Mouse (Mus musculus): ENCODE data around the gene Ubr4. TPM values are rescaled to one million over a fixed set of nuclear protein-coding genes. Genes with fewer than 3 reads are reported as not detected.

The Ubr4 gene
- polyA plus RNA-seq, 1 experiment from 2014 or later = 27.5 TPM

DNA sequence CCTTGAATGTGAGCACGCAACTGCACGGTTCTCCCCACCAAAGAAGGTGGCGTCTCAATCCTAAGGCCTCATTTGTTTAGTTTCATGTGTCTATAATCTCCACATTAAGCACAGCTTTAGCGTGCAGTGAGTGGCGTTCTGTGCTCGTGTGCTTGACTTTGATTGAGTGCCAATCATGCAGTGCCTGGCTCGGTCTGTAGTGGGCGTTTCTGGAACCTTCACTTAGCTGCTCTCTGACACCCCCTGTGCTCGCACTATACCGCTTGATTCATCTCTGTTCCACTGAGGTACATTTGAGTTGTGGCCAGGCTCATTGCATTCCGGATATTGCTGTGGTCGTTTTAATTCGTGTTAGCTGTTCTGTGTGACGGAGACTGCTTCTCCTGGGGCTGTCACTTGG lies 50.8 kb downstream of the Ubr4 start:
- Histone ChIP-seq H3K4me3 (ENCODE audit: low read depth, low read length) (no peak overlapping the region), H3K36me3 (ENCODE audit: control insufficient read depth, insufficient read depth) (peaks cover 97% of the 10 kb centered on the region), H3K9me3 (ENCODE audit: control insufficient read depth) (no peaks in the 10 kb centered on the region), H3K4me2 (replicated peaks; ENCODE audit: low read depth) (no peak overlapping the region), H3K27me3 (replicated peaks; ENCODE audit: control insufficient read depth, insufficient read depth, low read length) (no peaks in the 10 kb centered on the region), H3K27ac (ENCODE audit: low read depth, low read length) (no peak overlapping the region), H3K9ac (ENCODE audit: low read depth, low read length) (no peak overlapping the region), H3K4me1 (replicated peaks; ENCODE audit: control insufficient read depth, insufficient read depth, low read length) (no peaks in the 10 kb centered on the region)
- ATAC-seq = no peak
- WGBS = 77% methylated on average over 14 of the region's 14 CpGs
- peak; percentile 17; the same call in 1 of the 2 replicates for TF ChIP-seq CTCF (IDR thresholded peaks at IDR 0.05; ENCODE audit: low read depth)

GRCm38 (mm10) chr4:139411351-139411750 lies 58.9 kb downstream of the Ubr4 start:
- no peaks in the 10 kb centered on the region for H3K4me1 ChIP-seq (replicated peaks; ENCODE audit: control insufficient read depth, insufficient read depth, low read length)
- no peaks in the 10 kb centered on the region for H3K9me3 ChIP-seq (ENCODE audit: control insufficient read depth)
- peaks cover 98% of the 10 kb centered on the region for H3K36me3 ChIP-seq (ENCODE audit: control insufficient read depth, insufficient read depth)
- TF ChIP-seq CTCF (IDR thresholded peaks at IDR 0.05; ENCODE audit: low read depth) = no peak
- H3K27me3 ChIP-seq (replicated peaks; ENCODE audit: control insufficient read depth, insufficient read depth, low read length) = no peaks in the 10 kb centered on the region
- H3K27ac ChIP-seq (ENCODE audit: low read depth, low read length) = no peak overlapping the region
- 90% methylated on average over 3 of the region's 3 CpGs for WGBS
- H3K4me2 ChIP-seq (replicated peaks; ENCODE audit: low read depth) = no peak overlapping the region
- no peak for ATAC-seq
- H3K4me3 ChIP-seq (ENCODE audit: low read depth, low read length) = no peak overlapping the region
- H3K9ac ChIP-seq (ENCODE audit: low read depth, low read length) = no peak overlapping the region

DNA sequence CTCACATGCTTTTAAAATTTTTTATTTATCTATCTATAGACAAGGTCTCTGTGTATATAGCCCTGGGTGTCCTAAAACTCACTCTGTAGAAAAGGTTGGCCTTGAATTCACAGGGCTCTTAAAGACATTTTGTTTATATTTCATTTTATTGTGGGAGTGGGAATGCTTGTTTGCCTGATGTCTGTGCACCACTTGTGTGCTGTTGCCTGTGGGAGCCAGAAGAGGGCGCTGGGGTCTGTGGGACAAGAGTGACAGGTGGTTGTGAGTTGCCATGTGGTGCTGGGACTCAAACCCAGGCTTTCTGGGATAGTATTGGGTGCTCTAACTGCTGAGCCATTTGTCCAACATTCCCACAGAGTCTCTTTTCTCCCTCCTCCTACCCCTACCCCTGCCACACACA lies 65.5 kb downstream of the Ubr4 start:
- no peaks in the 10 kb centered on the region for H3K27me3 ChIP-seq (replicated peaks; ENCODE audit: control insufficient read depth, insufficient read depth, low read length)
- no peaks in the 10 kb centered on the region for H3K4me1 ChIP-seq (replicated peaks; ENCODE audit: control insufficient read depth, insufficient read depth, low read length)
- H3K4me2 ChIP-seq (replicated peaks; ENCODE audit: low read depth) = no peak overlapping the region
- no peak for ATAC-seq
- no peak overlapping the region for H3K9ac ChIP-seq (ENCODE audit: low read depth, low read length)
- 0 out of 2 replicates have a peak, but pooled peaks have one; percentile 27 for TF ChIP-seq CTCF (IDR thresholded peaks at IDR 0.05; ENCODE audit: low read depth)
- peaks cover 99% of the 10 kb centered on the region for H3K36me3 ChIP-seq (ENCODE audit: control insufficient read depth, insufficient read depth)
- 52% methylated on average over 1 of the region's 1 CpGs for WGBS
- no peak overlapping the region for H3K27ac ChIP-seq (ENCODE audit: low read depth, low read length)
- H3K4me3 ChIP-seq (ENCODE audit: low read depth, low read length) = no peak overlapping the region
- H3K9me3 ChIP-seq (ENCODE audit: control insufficient read depth) = no peaks in the 10 kb centered on the region

- H3K4me1 ChIP-seq (replicated peaks; ENCODE audit: control insufficient read depth, insufficient read depth, low read length) = no peaks in the 10 kb centered on the region
- H3K4me2 ChIP-seq (replicated peaks; ENCODE audit: low read depth) = no peak overlapping the region
- no peak overlapping the region for H3K4me3 ChIP-seq (ENCODE audit: low read depth, low read length)
- H3K27me3 ChIP-seq (replicated peaks; ENCODE audit: control insufficient read depth, insufficient read depth, low read length) = no peaks in the 10 kb centered on the region
- H3K9me3 ChIP-seq (ENCODE audit: control insufficient read depth) = no peaks in the 10 kb centered on the region
- H3K27ac ChIP-seq (ENCODE audit: low read depth, low read length) = no peak overlapping the region
- no peak overlapping the region for H3K9ac ChIP-seq (ENCODE audit: low read depth, low read length)
- peaks cover 100% of the 10 kb centered on the region for H3K36me3 ChIP-seq (ENCODE audit: control insufficient read depth, insufficient read depth)
- no peak for ATAC-seq
- 92% methylated on average over 7 of the region's 7 CpGs for WGBS
- TF ChIP-seq CTCF (IDR thresholded peaks at IDR 0.05; ENCODE audit: low read depth) = no peak
Observed at GRCm38 (mm10) chr4:139421621-139422020, 69.2 kb downstream of the Ubr4 start.

- ATAC-seq = no peak
- Histone ChIP-seq H3K4me2 (replicated peaks; ENCODE audit: low read depth) (no peak overlapping the region), H3K4me3 (ENCODE audit: low read depth, low read length) (no peak overlapping the region), H3K9me3 (ENCODE audit: control insufficient read depth) (no peaks in the 10 kb centered on the region), H3K27me3 (replicated peaks; ENCODE audit: control insufficient read depth, insufficient read depth, low read length) (no peaks in the 10 kb centered on the region), H3K36me3 (ENCODE audit: control insufficient read depth, insufficient read depth) (peaks cover 100% of the 10 kb centered on the region), H3K27ac (ENCODE audit: low read depth, low read length) (no peak overlapping the region), H3K9ac (ENCODE audit: low read depth, low read length) (no peak overlapping the region), H3K4me1 (replicated peaks; ENCODE audit: control insufficient read depth, insufficient read depth, low read length) (no peaks in the 10 kb centered on the region)
- TF ChIP-seq CTCF (IDR thresholded peaks at IDR 0.05; ENCODE audit: low read depth) = no peak
- 94% methylated on average over 2 of the region's 2 CpGs for WGBS
Observed at GRCm38 (mm10) chr4:139422409-139422808, 70.0 kb downstream of the Ubr4 start.

GRCm38 (mm10) chr4:139423270-139423669 lies 70.9 kb downstream of the Ubr4 start:
- no peak overlapping the region for H3K27ac ChIP-seq (ENCODE audit: low read depth, low read length)
- no peaks in the 10 kb centered on the region for H3K9me3 ChIP-seq (ENCODE audit: control insufficient read depth)
- WGBS = 62% methylated on average over 2 of the region's 2 CpGs
- peaks cover 100% of the 10 kb centered on the region for H3K36me3 ChIP-seq (ENCODE audit: control insufficient read depth, insufficient read depth)
- H3K4me1 ChIP-seq (replicated peaks; ENCODE audit: control insufficient read depth, insufficient read depth, low read length) = no peaks in the 10 kb centered on the region
- TF ChIP-seq CTCF (IDR thresholded peaks at IDR 0.05; ENCODE audit: low read depth) = no peak
- H3K4me3 ChIP-seq (ENCODE audit: low read depth, low read length) = no peak overlapping the region
- H3K9ac ChIP-seq (ENCODE audit: low read depth, low read length) = no peak overlapping the region
- ATAC-seq = peak; percentile 60; the same call in 1 of the 2 replicates
- no peaks in the 10 kb centered on the region for H3K27me3 ChIP-seq (replicated peaks; ENCODE audit: control insufficient read depth, insufficient read depth, low read length)
- H3K4me2 ChIP-seq (replicated peaks; ENCODE audit: low read depth) = no peak overlapping the region

DNA sequence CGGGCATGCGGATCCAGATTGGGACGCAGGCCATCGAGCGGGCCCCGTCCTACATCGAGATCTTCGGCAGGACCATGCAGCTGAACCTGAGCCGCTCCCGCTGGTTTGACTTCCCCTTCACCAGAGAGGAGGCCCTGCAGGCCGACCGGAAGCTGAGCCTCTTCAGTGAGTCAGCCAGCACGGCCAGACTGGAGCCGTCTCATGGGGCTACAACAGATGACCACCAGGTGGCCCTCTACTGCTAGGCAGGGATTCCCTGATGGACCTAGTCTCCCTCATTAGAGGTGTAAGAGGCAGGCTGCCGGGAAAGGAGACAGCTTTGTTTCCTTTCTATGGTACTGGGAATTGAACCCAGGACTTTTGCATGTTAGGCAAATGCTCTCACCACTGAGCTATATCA lies 77.8 kb downstream of the Ubr4 start:
- ATAC-seq = peak; percentile 55; the same call in 1 of the 2 replicates
- peak; percentile 84 for TF ChIP-seq CTCF (IDR thresholded peaks at IDR 0.05; ENCODE audit: low read depth)
- Histone ChIP-seq H3K4me2 (replicated peaks; ENCODE audit: low read depth) (no peak overlapping the region), H3K9ac (ENCODE audit: low read depth, low read length) (no peak overlapping the region), H3K36me3 (ENCODE audit: control insufficient read depth, insufficient read depth) (peaks cover 99% of the 10 kb centered on the region), H3K9me3 (ENCODE audit: control insufficient read depth) (no peaks in the 10 kb centered on the region), H3K4me1 (replicated peaks; ENCODE audit: control insufficient read depth, insufficient read depth, low read length) (no peaks in the 10 kb centered on the region), H3K27ac (ENCODE audit: low read depth, low read length) (no peak overlapping the region), H3K4me3 (ENCODE audit: low read depth, low read length) (no peak overlapping the region), H3K27me3 (replicated peaks; ENCODE audit: control insufficient read depth, insufficient read depth, low read length) (no peaks in the 10 kb centered on the region)
- WGBS = 46% methylated on average over 15 of the region's 15 CpGs
